Mouse (Mus musculus) MEL (cell line): ENCODE results near the gene Tmem109.

Experiments
- CTCF ChIP-seq, 3 experiments: IDR thresholded peaks in 2 of 3; conservative IDR thresholded peaks in 1 of 3; 2 replicates each; pipeline ENCODE4 v1.5.1; 2011 to 2012; ENCODE audit warnings: low read length in 3 of 3, low read depth in 2 of 3, mild to moderate bottlenecking in 2 of 3, improper control_type of control experiment in 1 of 3, inconsistent platforms in 1 of 3, mixed read lengths in 1 of 3, moderate library complexity in 1 of 3; ENCODE audit not compliant: control insufficient read depth in 1 of 3, insufficient read depth in 1 of 3, poor library complexity in 1 of 3, severe bottlenecking in 1 of 3
- EP300 ChIP-seq, 2 experiments: IDR thresholded peaks; 2 replicates each; pipeline ENCODE4 v1.6.1; 2011; ENCODE audit warnings: improper control_type of control experiment in 2 of 2, low read length in 2 of 2, low read depth in 1 of 2, mild to moderate bottlenecking in 1 of 2
- MAX ChIP-seq: IDR thresholded peaks from 2 replicates; pipeline ENCODE4 v1.6.1; 2011; ENCODE audit warnings: low read length, improper control_type of control experiment
- MXI1 ChIP-seq: IDR thresholded peaks from 2 replicates; pipeline ENCODE4 v1.6.1; 2011; ENCODE audit warnings: mild to moderate bottlenecking, low read depth, low read length, improper control_type of control experiment
- POLR2A ChIP-seq, 2 experiments: IDR thresholded peaks; 2 replicates each; pipeline ENCODE4 v1.6.1; 2011 to 2012; ENCODE audit warnings: low read length in 2 of 2, mild to moderate bottlenecking in 2 of 2, control low read depth in 1 of 2, improper control_type of control experiment in 1 of 2, low read depth in 1 of 2, moderate library complexity in 1 of 2; ENCODE audit not compliant: control insufficient read depth in 1 of 2, insufficient read depth in 1 of 2, poor library complexity in 1 of 2
- USF2 ChIP-seq, 2 experiments: IDR thresholded peaks; 2 replicates each; pipeline ENCODE4 v1.6.1; 2011 to 2012; ENCODE audit warnings: improper control_type of control experiment in 2 of 2, low read length in 2 of 2, borderline replicate concordance in 1 of 2, inconsistent platforms in 1 of 2, low read depth in 1 of 2, mild to moderate bottlenecking in 1 of 2; ENCODE audit not compliant: insufficient read depth in 1 of 2
- ZNF384 ChIP-seq: IDR thresholded peaks from 2 replicates; pipeline ENCODE4 v1.6.1; 2012; ENCODE audit warnings: low read depth, mild to moderate bottlenecking, inconsistent platforms, low read length, improper control_type of control experiment

DNA sequence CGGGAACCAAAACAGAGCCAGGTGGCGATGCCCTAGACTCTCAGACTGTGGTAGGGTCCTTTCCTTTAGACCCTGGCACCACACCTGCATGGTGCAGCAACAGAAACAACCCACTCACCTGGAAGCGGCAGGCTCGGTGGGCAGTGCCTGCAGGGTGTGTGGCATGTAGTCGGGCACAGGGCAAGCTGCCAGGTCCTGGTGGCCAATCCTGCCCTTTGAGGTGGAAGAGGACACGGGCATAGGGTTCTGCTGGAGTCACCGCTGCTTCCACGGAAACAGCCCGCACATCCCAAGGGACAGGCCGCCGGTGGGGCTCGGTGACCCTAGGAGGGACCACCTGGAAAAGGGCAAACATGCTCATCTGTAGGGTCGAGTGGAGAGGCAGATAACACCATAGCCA lies 15.4 kb downstream of the Tmem109 start:
- TF ChIP-seq CTCF (IDR thresholded peaks at IDR 0.05 in 2 of 3, conservative IDR thresholded peaks at IDR 0.05 in 1 of 3; ENCODE audit: control insufficient read depth in 1 of 3, insufficient read depth in 1 of 3, low read depth in 2 of 3, low read length in 3 of 3, poor library complexity in 1 of 3, severe bottlenecking in 1 of 3) (no peak), POLR2A (IDR thresholded peaks at IDR 0.05; ENCODE audit: control insufficient read depth in 1 of 2, insufficient read depth in 1 of 2, low read depth in 1 of 2, low read length in 2 of 2, poor library complexity in 1 of 2) (no peak), ZNF384 (no peak), EP300 (IDR thresholded peaks at IDR 0.05; ENCODE audit: low read depth in 1 of 2, low read length in 2 of 2) (no peak), USF2 (IDR thresholded peaks at IDR 0.05; ENCODE audit: borderline replicate concordance in 1 of 2, insufficient read depth in 1 of 2, low read depth in 1 of 2, low read length in 2 of 2) (no peak), MAX (no peak), MXI1 (no peak)
